Mouse (Mus musculus) testis, postnatal 10 days (tissue): ENCODE data around the gene Rictor.
"Not testable (repeated sequence)": the region's sequence is repeated elsewhere in the genome, so short reads cannot be mapped to it uniquely, and the experiment has no call there.

Experiments used
- DNase-seq: peaks from one replicate; pipeline ENCODE4 v3.0.0; 2021; ENCODE audit warnings: low spot score

Gene Rictor

GRCm38 (mm10) chr15:6733076-6733475, 24.9 kb downstream of the Rictor start:
- DNase-seq, result no peak

GRCm38 (mm10) chr15:6739180-6739579, 31.0 kb downstream of the Rictor start:
- no peak for DNase-seq

- DNase-seq, result no peak
These were observed 34.3 kb downstream of the Rictor start for GRCm38 (mm10) chr15:6742337-6743025.

GRCm38 (mm10) chr15:6743723-6744122, 35.5 kb downstream of the Rictor start:
- no peak for DNase-seq

- not testable (repeated sequence) for DNase-seq
These were observed 38.3 kb downstream of the Rictor start for GRCm38 (mm10) chr15:6746301-6746983.

- DNase-seq, result no peak
These were observed 38.8 kb downstream of the Rictor start for GRCm38 (mm10) chr15:6747001-6747400.

- no peak for DNase-seq
These were observed 46.2 kb downstream of the Rictor start for GRCm38 (mm10) chr15:6754400-6754799.

- DNase-seq, result no peak
These were observed 64.1 kb downstream of the Rictor start for GRCm38 (mm10) chr15:6772265-6772664.

GRCm38 (mm10) chr15:6786212-6786611, 78.0 kb downstream of the Rictor start:
- no peak for DNase-seq

- no peak for DNase-seq
These were observed 79.1 kb downstream of the Rictor start for GRCm38 (mm10) chr15:6787236-6787635.

GRCm38 (mm10) chr15:6790011-6790410, 81.8 kb downstream of the Rictor start:
- DNase-seq, result no peak

GRCm38 (mm10) chr15:6791648-6792047, 83.5 kb downstream of the Rictor start:
- DNase-seq, result no peak

GRCm38 (mm10) chr15:6792846-6793245, 84.7 kb downstream of the Rictor start:
- no peak for DNase-seq

- DNase-seq, result not testable (repeated sequence)
These were observed 93.0 kb downstream of the Rictor start for GRCm38 (mm10) chr15:6801212-6801611.

GRCm38 (mm10) chr15:6815807-6816206, 107.6 kb downstream of the Rictor start:
- DNase-seq, result no peak

- DNase-seq, result no peak
These were observed 132.0 kb downstream of the Rictor start for GRCm38 (mm10) chr15:6840199-6840598.

GRCm38 (mm10) chr15:6849851-6850250, 141.7 kb downstream of the Rictor start:
- no peak for DNase-seq
